In genomic region chr19:34848164-34848563, GRCm38 (mm10) we compare ENCODE assay signal across 1 mouse cellular context.
TF ChIP-seq lines count a peak whose summit lies in the region.

No protein-coding gene starts in this region.

TF ChIP-seq in MEL, 35 proteins besides CTCF, POLR2A, EP300 and RAD21 (continued from another document):
- peak; percentile 30; the same call in 1 of the 2 replicates for TF ChIP-seq MYB (IDR thresholded peaks at IDR 0.05; ENCODE audit: low read depth, low read length)
- peak; percentile 91 for TF ChIP-seq MAX (IDR thresholded peaks at IDR 0.05; ENCODE audit: low read length)
- peak; percentile 72 for TF ChIP-seq ETS1 (IDR thresholded peaks at IDR 0.05; ENCODE audit: low read depth, low read length)
- TF ChIP-seq MAFK (IDR thresholded peaks at IDR 0.05; ENCODE audit: borderline replicate concordance, low read depth, low read length): no peak
- peak; percentile 37; the same call in 1 of the 2 replicates for TF ChIP-seq TCF12 (IDR thresholded peaks at IDR 0.05; ENCODE audit: low read depth, low read length)
- 0 out of 2 replicates have a peak, but pooled peaks have one; percentile 12 for TF ChIP-seq TBP (IDR thresholded peaks at IDR 0.05; ENCODE audit: low read depth, low read length)
- no peak; the same call in 1 of the 2 replicates for TF ChIP-seq GATA1 (IDR thresholded peaks at IDR 0.05; ENCODE audit: low read depth, low read length)
- no peak for TF ChIP-seq CHD1 (IDR thresholded peaks at IDR 0.05; ENCODE audit: low read depth, low read length)
- no peak for TF ChIP-seq SMC3 (IDR thresholded peaks at IDR 0.05; ENCODE audit: low read depth, low read length)
- no peak for TF ChIP-seq UBTF (IDR thresholded peaks at IDR 0.05; ENCODE audit: borderline replicate concordance, insufficient read depth, low read depth, low read length)
- peak; percentile 84 for TF ChIP-seq MYC (IDR thresholded peaks at IDR 0.05; ENCODE audit: low read depth, low read length)
- no peak for TF ChIP-seq ELF1 (IDR thresholded peaks at IDR 0.05; ENCODE audit: low read depth, low read length)
